ENCODE assay signal across 11 mouse cellular contexts in the genomic region with DNA sequence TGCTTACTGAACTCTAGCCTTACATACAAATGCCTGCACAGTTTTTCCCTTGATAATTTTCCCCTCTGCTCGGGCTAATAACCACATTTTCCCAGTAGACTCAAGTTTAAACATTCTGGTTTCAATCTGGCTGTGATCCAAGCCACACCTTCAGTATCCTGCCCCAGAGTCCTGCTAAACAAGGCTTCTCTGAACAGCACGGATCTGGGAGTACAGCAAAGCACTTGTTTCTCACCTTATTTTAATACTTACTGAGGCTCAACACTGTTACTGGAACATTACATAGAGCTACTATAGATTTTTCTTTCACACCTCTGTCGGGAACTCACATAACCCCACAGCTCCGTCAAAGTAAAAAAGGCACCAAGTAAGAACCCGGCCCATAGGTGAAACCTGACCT.
DNase-seq lines count a peak whose midpoint lies in the region; ATAC-seq and TF ChIP-seq lines count a peak whose summit lies in the region.
"Had no signal": no experiment of that assay in that cellular context is flagged by ENCODE, and none has a peak within 500 bp of the region (broad histone marks: within the 10 kb centered on the region; RNA-seq: fewer than 3 reads in every experiment).

No protein-coding gene starts in this region.

- no peaks in the 10 kb centered on the region for H3K36me3 ChIP-seq in kidney, postnatal 0 days (ENCODE audit: insufficient read depth, low read length)
- H3K36me3 ChIP-seq in embryonic facial prominence, embryonic 15.5 days: no peaks in the 10 kb centered on the region
- H3K36me3 ChIP-seq in neural tube, embryonic 14.5 days (ENCODE audit: control insufficient read depth, insufficient read depth, low read length): no peaks in the 10 kb centered on the region

- no peak overlapping the region for H3K9ac ChIP-seq in kidney, postnatal 0 days (ENCODE audit: low read depth, low read length)
- H3K9ac ChIP-seq in embryonic facial prominence, embryonic 15.5 days: no peak overlapping the region
- H3K9ac ChIP-seq in neural tube, embryonic 14.5 days (replicated peaks; ENCODE audit: low read depth, low read length): no peak overlapping the region

- WGBS in kidney, postnatal 0 days: 46% methylated on average over 5 of the region's 5 CpGs
- 39% methylated on average over 5 of the region's 5 CpGs for WGBS in embryonic facial prominence, embryonic 15.5 days
- WGBS in neural tube, embryonic 14.5 days: 64% methylated on average over 5 of the region's 5 CpGs

- no peak for TF ChIP-seq CTCF in kidney, postnatal 0 days (IDR thresholded peaks at IDR 0.05; ENCODE audit: low read depth)
- TF ChIP-seq CTCF in left cerebral cortex, adult 2 months (IDR thresholded peaks at IDR 0.05): no peak

- H3K27me3 ChIP-seq in kidney, postnatal 0 days (ENCODE audit: insufficient read depth, low read length): no peaks in the 10 kb centered on the region
- H3K27me3 ChIP-seq in embryonic facial prominence, embryonic 15.5 days: no peaks in the 10 kb centered on the region
- H3K27me3 ChIP-seq in neural tube, embryonic 14.5 days (ENCODE audit: control insufficient read depth, insufficient read depth, low read length): no peaks in the 10 kb centered on the region

- no peak; the same call in 1 of the 2 replicates for ATAC-seq in kidney, postnatal 0 days (replicated peaks; ENCODE audit: low FRiP score, low read depth)
- peak; percentile 52; the same call in 1 of the 2 replicates for ATAC-seq in embryonic facial prominence, embryonic 15.5 days (ENCODE audit: insufficient number of reproducible peaks, low FRiP score, low TSS enrichment, low read depth)
- no peak for ATAC-seq in neural tube, embryonic 14.5 days (ENCODE audit: low read depth)

- H3K4me3 ChIP-seq in kidney, postnatal 0 days (replicated peaks; ENCODE audit: low read depth, low read length): no peak overlapping the region
- H3K4me3 ChIP-seq in embryonic facial prominence, embryonic 15.5 days (replicated peaks): no peak overlapping the region
- H3K4me3 ChIP-seq in neural tube, embryonic 14.5 days (ENCODE audit: low read depth, low read length): no peak overlapping the region
- no peak overlapping the region for H3K4me3 ChIP-seq in left cerebral cortex, adult 2 months

- H3K9me3 ChIP-seq in kidney, postnatal 0 days (replicated peaks; ENCODE audit: low read length): no peaks in the 10 kb centered on the region
- H3K9me3 ChIP-seq in embryonic facial prominence, embryonic 15.5 days (replicated peaks): no peaks in the 10 kb centered on the region
- no peaks in the 10 kb centered on the region; the same call in 1 of the 2 replicates for H3K9me3 ChIP-seq in neural tube, embryonic 14.5 days (ENCODE audit: control insufficient read depth, low read length)

- H3K27ac ChIP-seq in kidney, postnatal 0 days: no peak overlapping the region
- peak overlapping the region; percentile 56; the same call in 1 of the 2 replicates for H3K27ac ChIP-seq in embryonic facial prominence, embryonic 15.5 days (replicated peaks)
- 0 out of 2 replicates have a peak overlapping the region, but pooled peaks have one; percentile 48 for H3K27ac ChIP-seq in neural tube, embryonic 14.5 days (ENCODE audit: low read depth, low read length)
- no peak overlapping the region for H3K27ac ChIP-seq in left cerebral cortex, adult 2 months

- intact Hi-C loops in left cerebral cortex, adult 2 months (cut with DNase I): no loop called here

- H3K4me1 ChIP-seq in kidney, postnatal 0 days (replicated peaks; ENCODE audit: insufficient read depth, low read length): no peaks in the 10 kb centered on the region
- peaks cover 8% of the 10 kb centered on the region; the same call in 1 of the 2 replicates for H3K4me1 ChIP-seq in embryonic facial prominence, embryonic 15.5 days
- no peaks in the 10 kb centered on the region; the same call in 1 of the 2 replicates for H3K4me1 ChIP-seq in neural tube, embryonic 14.5 days (ENCODE audit: control insufficient read depth, insufficient read depth, low read length)

- no peak overlapping the region for H3K4me2 ChIP-seq in kidney, postnatal 0 days (ENCODE audit: low read length)
- peak overlapping the region; percentile 38; the same call in 1 of the 2 replicates for H3K4me2 ChIP-seq in embryonic facial prominence, embryonic 15.5 days (replicated peaks)
- no peak overlapping the region for H3K4me2 ChIP-seq in neural tube, embryonic 14.5 days (ENCODE audit: low read depth, low read length)

- peak; percentile 12 for DNase-seq in adrenal gland, adult 2 months
- no peak for DNase-seq in adrenal gland, postnatal 4 days (ENCODE audit: low spot score in 2 of 2)
- DNase-seq in kidney, postnatal 0 days (ENCODE audit: low spot score): peak; percentile 2
- no peak for DNase-seq in kidney, adult 11 months
- DNase-seq in layer of hippocampus, adult 8-10 months (ENCODE audit: low spot score in 2 of 2): no peak
- no peak for DNase-seq in left cerebral cortex, adult 2 months (ENCODE audit: extremely low spot score in 1 of 2, low spot score in 2 of 2)
- DNase-seq: heart, postnatal 10 days; kidney, postnatal 14 days; thymus, postnatal 4 days had no signal

Comparison
In these comparisons a context has a peak if more than half of its experiments do, and no peak if none do; other contexts are left out.
1. DNase-seq: peak in adrenal gland, adult 2 months (single experiment) and kidney, postnatal 0 days (single experiment); none in adrenal gland, postnatal 4 days (0 of 2), kidney, adult 11 months (single experiment), layer of hippocampus, adult 8-10 months (0 of 2) and left cerebral cortex, adult 2 months (0 of 2).
2. H3K27ac ChIP-seq: peak in embryonic facial prominence, embryonic 15.5 days (single experiment) and neural tube, embryonic 14.5 days (single experiment); none in kidney, postnatal 0 days (single experiment) and left cerebral cortex, adult 2 months (single experiment).